Mouse (Mus musculus): ENCODE data around the gene Prss40.
"Not testable (repeated sequence)": the region's sequence is repeated elsewhere in the genome, so short reads cannot be mapped to it uniquely, and the experiment has no call there.

The Prss40 gene

GRCm38 (mm10) chr1:34535043-34535698, 25.6 kb downstream of the Prss40 start, which contains the start of gene Cfc1:
Gene Cfc1, plus strand, starts transcription at chr1:34535648.
- DNase-seq, result not testable (repeated sequence)

- DNase-seq, result not testable (repeated sequence)
These were observed 26.2 kb downstream of the Prss40 start for GRCm38 (mm10) chr1:34534574-34534973.

DNA sequence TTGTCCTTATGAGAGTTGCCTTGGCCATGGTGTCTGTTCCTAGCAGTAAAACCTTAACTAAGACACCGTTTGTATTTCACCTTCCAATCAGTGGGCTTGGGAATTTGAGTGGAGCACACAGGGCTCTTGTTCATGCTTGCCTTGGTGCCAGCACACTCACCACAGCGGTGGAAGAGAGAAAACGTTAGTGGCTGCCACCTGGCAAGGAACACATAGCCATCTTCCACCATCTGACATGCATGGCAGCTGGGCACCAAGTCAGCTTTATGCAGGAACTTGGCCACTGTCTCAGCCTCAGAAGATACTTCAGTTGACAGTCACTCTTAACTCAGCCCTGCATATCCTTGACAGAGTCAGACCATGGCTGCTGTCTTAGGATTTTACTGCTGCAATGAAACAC, 37.1 kb downstream of the Prss40 start:
- no peak for DNase-seq

GRCm38 (mm10) chr1:34522850-34523244, 37.9 kb downstream of the Prss40 start:
- no peak for DNase-seq

- DNase-seq, result no peak
These were observed 38.4 kb downstream of the Prss40 start for GRCm38 (mm10) chr1:34522205-34522849.

DNA sequence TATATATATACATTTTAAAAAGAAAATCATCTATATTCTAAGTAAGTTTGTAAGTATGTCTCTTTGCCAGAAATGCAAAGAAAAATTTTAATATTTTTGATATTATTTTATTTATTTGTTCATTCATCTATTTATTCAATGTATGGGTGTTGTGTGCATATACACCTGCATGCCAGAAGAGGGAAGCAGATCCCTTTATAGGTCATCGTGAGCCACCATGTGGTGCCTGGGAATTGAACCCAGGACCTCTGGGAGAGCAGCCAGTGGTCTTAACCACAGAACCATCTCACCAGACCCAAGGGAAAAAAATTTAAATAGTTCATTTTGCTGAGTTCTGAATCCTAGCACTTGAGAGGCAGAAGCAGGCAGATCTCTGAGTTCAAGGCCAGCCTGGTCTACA, 42.5 kb downstream of the Prss40 start:
- DNase-seq, result no peak

GRCm38 (mm10) chr1:34517797-34518196, 42.9 kb downstream of the Prss40 start:
- not testable (repeated sequence) for DNase-seq

DNA sequence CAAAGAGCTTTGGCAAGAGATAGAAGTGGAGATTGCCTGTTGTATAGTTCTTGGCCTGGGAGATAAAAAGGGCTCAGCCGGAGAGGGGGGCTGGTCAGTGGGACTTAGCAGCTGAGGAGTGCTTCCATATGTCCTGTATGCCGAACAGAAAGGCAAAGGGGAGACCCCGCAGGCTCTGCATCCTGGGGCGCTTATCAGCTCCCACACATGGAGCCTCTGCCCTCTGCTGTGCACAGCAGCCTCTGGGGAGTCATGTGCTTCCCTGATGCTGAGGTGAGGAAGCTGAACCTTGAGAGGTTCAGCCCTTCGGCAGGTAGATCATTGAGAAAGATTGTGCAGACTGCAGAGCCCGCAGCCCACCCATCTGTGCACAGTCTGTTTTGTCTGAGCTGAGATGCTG, 43.4 kb downstream of the Prss40 start:
- not testable (repeated sequence) for DNase-seq

DNA sequence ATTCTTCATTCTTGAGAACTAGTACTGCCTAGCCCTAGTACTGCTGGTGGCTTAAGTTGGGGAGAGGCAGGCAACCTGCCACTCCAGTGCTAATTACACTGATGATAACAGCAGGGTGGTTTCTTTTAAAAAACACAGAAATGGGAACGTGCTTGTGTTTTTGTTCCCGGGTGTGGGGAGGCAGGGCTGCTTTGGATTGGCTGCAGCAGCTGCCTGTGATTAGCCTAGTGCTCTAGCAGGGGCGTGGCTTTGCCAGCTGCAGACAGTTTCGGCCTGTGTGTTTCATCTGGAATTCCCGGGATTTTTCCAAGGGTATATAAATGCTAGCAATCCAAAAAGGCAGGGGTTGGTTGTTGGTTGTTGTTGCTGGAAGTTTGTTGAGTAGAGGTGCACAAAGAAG, 44.1 kb downstream of the Prss40 start:
- DNase-seq, result no peak

DNA sequence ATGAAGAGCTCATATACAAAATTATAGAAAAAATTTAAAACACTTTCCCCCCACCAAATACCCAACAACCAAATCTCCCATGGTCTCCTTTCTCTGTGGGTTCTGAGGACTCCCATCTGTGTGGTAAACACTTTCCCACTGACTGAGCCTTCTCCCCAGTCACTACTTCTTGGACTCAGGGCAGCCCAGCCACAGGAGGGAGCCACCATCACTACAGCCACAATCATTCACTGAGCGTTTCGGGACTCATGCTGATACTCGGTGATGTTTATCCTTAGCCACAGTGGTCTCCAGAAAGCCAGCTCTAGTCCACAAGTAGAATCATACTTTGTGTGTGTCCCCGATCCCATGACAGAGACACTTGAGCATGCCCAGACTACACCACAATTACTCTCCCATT, 47.7 kb downstream of the Prss40 start:
- no peak for DNase-seq

GRCm38 (mm10) chr1:34511027-34511426, 49.7 kb downstream of the Prss40 start:
- peak; percentile 22 for DNase-seq

GRCm38 (mm10) chr1:34510575-34510981, 50.2 kb downstream of the Prss40 start:
- no peak for DNase-seq

GRCm38 (mm10) chr1:34507986-34508385, 52.8 kb downstream of the Prss40 start:
- DNase-seq, result no peak

DNA sequence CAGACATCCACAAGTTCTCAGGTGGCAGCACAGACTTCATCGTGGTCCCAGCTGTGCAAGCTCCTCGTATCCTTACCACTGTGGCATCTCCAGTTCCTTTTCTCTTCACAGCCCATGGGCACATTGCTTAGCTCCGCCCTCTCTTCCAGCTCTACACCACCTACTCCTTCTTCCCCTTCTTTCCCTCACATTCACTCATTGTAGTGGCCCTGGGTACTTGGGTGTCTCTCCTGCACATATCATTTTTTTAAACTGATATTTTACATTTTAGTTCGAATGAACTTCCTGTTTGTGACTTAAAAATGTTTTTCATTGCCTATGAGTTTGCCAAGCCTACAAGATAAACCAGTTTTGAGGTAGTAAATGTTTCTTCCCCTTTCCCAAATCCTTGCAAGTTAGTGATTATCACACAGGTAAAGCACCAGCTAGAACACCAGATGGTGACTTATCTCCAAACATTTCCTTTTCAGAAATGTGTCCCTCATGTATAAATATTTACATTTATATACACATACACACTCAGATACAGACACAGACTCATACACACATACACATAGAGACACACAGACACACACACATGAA, 54.7 kb downstream of the Prss40 start:
- no peak for DNase-seq

DNA sequence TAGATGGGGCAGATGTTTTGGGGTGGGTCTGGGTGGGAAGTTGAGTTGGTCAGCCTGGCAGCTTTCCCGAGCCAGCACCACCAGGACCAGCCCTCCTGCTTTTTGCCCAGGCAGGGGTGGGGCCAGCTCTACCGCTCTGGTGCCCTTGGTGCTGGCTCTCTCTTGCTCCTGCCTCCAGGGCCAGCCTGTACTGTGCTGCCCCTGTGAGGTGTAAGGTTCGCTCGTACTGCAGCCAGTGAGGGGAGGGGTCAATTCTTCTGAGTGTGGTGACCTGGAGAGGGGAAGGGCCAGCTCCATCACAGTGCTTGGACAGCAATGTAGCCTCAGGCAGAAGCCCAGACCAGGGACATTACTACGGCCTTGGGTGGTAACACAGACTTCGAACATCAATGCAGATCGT, 55.4 kb downstream of the Prss40 start:
- DNase-seq, result no peak

DNA sequence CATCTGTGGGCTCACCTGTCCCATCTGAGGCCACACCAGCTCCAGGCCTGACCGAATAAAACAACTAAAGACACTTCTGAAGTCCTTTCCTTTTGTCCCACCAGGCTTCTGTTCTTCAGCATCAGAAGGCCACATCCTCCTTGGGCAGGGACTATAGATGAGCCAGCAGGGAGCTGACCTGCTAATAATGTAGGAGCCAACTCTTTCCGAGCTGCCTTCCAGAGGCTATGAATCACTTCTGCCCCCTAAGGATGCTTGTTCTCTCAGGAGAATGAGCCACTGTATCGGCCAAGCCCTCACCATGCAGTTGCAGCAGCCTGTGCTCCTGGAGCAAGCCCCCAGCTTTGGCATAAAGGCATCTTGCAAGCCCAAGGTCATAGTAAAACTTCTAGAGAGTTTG, 57.8 kb downstream of the Prss40 start:
- no peak for DNase-seq

Data from right cerebral cortex, adult 18-20 months (tissue).